Mouse (Mus musculus) myocyte (in vitro differentiated cells): ENCODE measurements at regions not wholly inside any gene's neighbourhood (a gene's known extent, or its start where the extent isn't known, plus 50 kb on each side); places are given as distances from the start of the nearest gene placed in this dataset.

Experiments
- H3K27me3 ChIP-seq: one replicate; pipeline ENCODE4 v1.6.1; 2011; ENCODE audit not compliant: control insufficient read depth, insufficient read depth, insufficient read length
- H3K36me3 ChIP-seq: one replicate; pipeline ENCODE4 v1.6.1; 2011; ENCODE audit not compliant: control insufficient read depth, insufficient read depth
- H3K4me2 ChIP-seq: one replicate; pipeline ENCODE4 v1.6.1; 2011; ENCODE audit warnings: low read depth, control low read depth
- H3K4me3 ChIP-seq: one replicate; pipeline ENCODE4 v1.5.1; 2011; ENCODE audit warnings: mild to moderate bottlenecking, control low read depth, moderate library complexity
- H3K79me2 ChIP-seq: one replicate; pipeline ENCODE4 v1.6.1; 2011; ENCODE audit not compliant: control insufficient read depth, insufficient read depth
- H3ac ChIP-seq: one replicate; pipeline ENCODE4 v1.6.1; 2011; ENCODE audit not compliant: control insufficient read depth, insufficient read length
- CEBPB ChIP-seq: IDR thresholded peaks from 2 replicates; pipeline ENCODE4 v1.6.1; 2011; ENCODE audit warnings: mild to moderate bottlenecking, moderate library complexity; ENCODE audit not compliant: poor library complexity, insufficient read depth, severe bottlenecking
- E2F4 ChIP-seq: IDR thresholded peaks from one replicate; pipeline ENCODE4 v1.6.1; 2011; ENCODE audit warnings: mild to moderate bottlenecking, control low read depth, moderate library complexity; ENCODE audit not compliant: insufficient read depth
- MAX ChIP-seq: IDR thresholded peaks from one replicate; pipeline ENCODE4 v1.6.1; 2011; ENCODE audit warnings: low read depth, mild to moderate bottlenecking, control low read depth
- MYOD1 ChIP-seq, 3 experiments: IDR thresholded peaks; one replicate each; pipeline ENCODE4 v1.6.1; 2011; ENCODE audit warnings: control low read depth in 2 of 3, low read depth in 2 of 3, mild to moderate bottlenecking in 2 of 3, moderate library complexity in 1 of 3; ENCODE audit not compliant: insufficient read length in 2 of 3, control insufficient read depth in 1 of 3
- MYOG ChIP-seq, 3 experiments: IDR thresholded peaks; one replicate each; pipeline ENCODE4 v1.6.1; 2011; ENCODE audit warnings: control low read depth in 2 of 3, low read depth in 2 of 3, mild to moderate bottlenecking in 2 of 3; ENCODE audit not compliant: insufficient read length in 2 of 3, control insufficient read depth in 1 of 3, insufficient read depth in 1 of 3
- POLR2A ChIP-seq: IDR thresholded peaks from one replicate; pipeline ENCODE4 v1.6.1; 2011; ENCODE audit warnings: low read depth, mild to moderate bottlenecking, control low read depth, moderate library complexity; ENCODE audit not compliant: insufficient read length
- POLR2AphosphoS2 ChIP-seq: IDR thresholded peaks from one replicate; pipeline ENCODE4 v1.6.1; 2011; ENCODE audit warnings: low read depth, control low read depth; ENCODE audit not compliant: insufficient read length
- REST ChIP-seq: IDR thresholded peaks from one replicate; pipeline ENCODE4 v1.6.1; 2011; ENCODE audit warnings: mild to moderate bottlenecking, control low read depth, moderate library complexity; ENCODE audit not compliant: insufficient read depth, insufficient read length
- SRF ChIP-seq: IDR thresholded peaks from one replicate; pipeline ENCODE4 v1.6.1; 2011; ENCODE audit warnings: low read depth; ENCODE audit not compliant: control insufficient read depth, insufficient read length
- TCF12 ChIP-seq: IDR thresholded peaks from one replicate; pipeline ENCODE4 v1.6.1; 2011; ENCODE audit warnings: mild to moderate bottlenecking, control low read depth; ENCODE audit not compliant: poor library complexity, insufficient read depth, severe bottlenecking
- TCF3 ChIP-seq: IDR thresholded peaks from one replicate; pipeline ENCODE4 v1.6.1; 2011; ENCODE audit warnings: low read depth, control low read depth; ENCODE audit not compliant: insufficient read length
- USF1 ChIP-seq: IDR thresholded peaks from one replicate; pipeline ENCODE4 v1.6.1; 2011; ENCODE audit warnings: low read depth, mild to moderate bottlenecking, control low read depth, moderate library complexity

GRCm38 (mm10) chr13:59880055-59880454 lies 57.1 kb upstream of the Tut7 start:
- Histone ChIP-seq H3K4me2 (no peak overlapping the region), H3K27me3 (no peaks in the 10 kb centered on the region), H3K4me3 (no peak overlapping the region), H3K79me2 (no peaks in the 10 kb centered on the region), H3K36me3 (no peaks in the 10 kb centered on the region), H3ac (no peak overlapping the region)
- TF ChIP-seq TCF3 = no peak
- no peak for TF ChIP-seq E2F4
- no peak for TF ChIP-seq REST
- no peak for TF ChIP-seq MAX
- no peak for TF ChIP-seq SRF
- TF ChIP-seq POLR2A = no peak
- TF ChIP-seq MYOD1 (IDR thresholded peaks at IDR 0.05; ENCODE audit: control insufficient read depth in 1 of 3, insufficient read length in 2 of 3, low read depth in 2 of 3) = no peak

GRCm38 (mm10) chr13:59875637-59876036 lies 52.7 kb upstream of the Tut7 start:
- H3ac ChIP-seq = no peak overlapping the region
- no peaks in the 10 kb centered on the region for H3K27me3 ChIP-seq
- TF ChIP-seq REST (no peak), TCF12 (peak; percentile 25), POLR2A (no peak), MYOD1 (IDR thresholded peaks at IDR 0.05; ENCODE audit: control insufficient read depth in 1 of 3, insufficient read length in 2 of 3, low read depth in 2 of 3) (peak in 2 of 3 experiments; percentile 67 to 73), POLR2AphosphoS2 (no peak), USF1 (peak; percentile 64), MYOG (IDR thresholded peaks at IDR 0.05; ENCODE audit: control insufficient read depth in 1 of 3, insufficient read depth in 1 of 3, insufficient read length in 2 of 3, low read depth in 2 of 3) (peak in 2 of 3 experiments; percentile 8 to 51), CEBPB (peak; percentile 97), SRF (peak; percentile 99), MAX (no peak), E2F4 (no peak), TCF3 (no peak)
- H3K36me3 ChIP-seq = no peaks in the 10 kb centered on the region
- peak overlapping the region; percentile 61 for H3K4me2 ChIP-seq
- H3K79me2 ChIP-seq = no peaks in the 10 kb centered on the region
- H3K4me3 ChIP-seq = no peak overlapping the region

- Histone ChIP-seq H3K4me3 (no peak overlapping the region), H3K27me3 (no peaks in the 10 kb centered on the region), H3K4me2 (no peak overlapping the region), H3K79me2 (no peaks in the 10 kb centered on the region), H3ac (no peak overlapping the region), H3K36me3 (no peaks in the 10 kb centered on the region)
- TF ChIP-seq REST (no peak), SRF (no peak), MYOG (IDR thresholded peaks at IDR 0.05; ENCODE audit: control insufficient read depth in 1 of 3, insufficient read depth in 1 of 3, insufficient read length in 2 of 3, low read depth in 2 of 3) (no peak)
Measured at GRCm38 (mm10) chr13:59874137-59874931, 51.4 kb upstream of the Tut7 start.
